Comparison of ENCODE assay signal across 18 mouse cellular contexts in the genomic region with DNA sequence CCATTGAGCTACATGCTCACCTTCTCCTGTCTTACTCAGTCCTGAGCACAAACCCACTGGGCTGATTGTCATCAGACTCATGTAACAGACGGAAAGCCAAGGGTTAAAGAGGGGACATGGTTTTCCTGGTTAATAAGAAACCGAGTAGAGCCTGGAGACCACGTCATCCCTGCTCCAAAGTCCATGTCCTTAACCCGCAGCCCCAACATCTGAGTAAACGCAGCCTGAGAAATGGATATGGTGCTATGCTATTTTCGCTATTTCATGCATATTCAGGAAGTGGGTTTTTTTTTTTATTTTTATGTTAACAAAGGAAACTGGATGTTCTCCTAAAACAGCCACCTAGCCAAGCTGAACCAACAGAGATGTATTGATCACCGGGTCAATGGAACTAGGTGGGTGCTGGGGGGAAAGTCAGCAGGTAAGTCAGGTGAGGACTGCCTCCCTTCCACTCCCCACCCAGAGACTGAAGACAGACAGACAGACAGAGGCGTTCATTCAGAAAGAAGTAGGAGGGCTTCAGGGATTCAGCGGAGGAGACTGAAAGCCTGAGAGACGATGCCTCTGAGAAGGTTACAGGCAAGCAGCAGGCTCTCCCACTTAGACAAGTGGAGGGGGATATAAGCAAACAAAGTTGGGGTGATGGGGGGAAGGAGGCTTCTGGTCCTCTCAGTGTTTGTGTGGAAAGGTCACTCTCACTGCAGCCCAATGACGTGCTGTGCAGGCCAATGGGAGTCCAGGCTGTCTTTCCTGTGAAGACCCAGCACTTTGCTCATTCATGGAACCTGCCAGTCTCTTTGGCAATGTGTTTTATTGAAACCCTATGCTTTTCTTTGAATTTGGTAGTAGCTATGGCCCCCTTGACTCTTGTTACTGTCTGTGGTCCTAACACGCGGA. TPM values are rescaled to one million over a fixed set of nuclear protein-coding genes. Genes with fewer than 3 reads are reported as not detected.
DNase-seq lines count a peak whose midpoint lies in the region; ATAC-seq and TF ChIP-seq lines count a peak whose summit lies in the region.
"Had no signal": no experiment of that assay in that cellular context is flagged by ENCODE, and none has a peak within 500 bp of the region (broad histone marks: within the 10 kb centered on the region; RNA-seq: fewer than 3 reads in every experiment).

No protein-coding gene starts in this region.

- 46% methylated on average over 13 of the region's 13 CpGs for WGBS in kidney, postnatal 0 days
- 50% methylated on average over 13 of the region's 13 CpGs for WGBS in liver, embryonic 14.5 days (ENCODE audit: insufficient replicate concordance)
- WGBS in stomach, postnatal 0 days: 45% methylated on average over 13 of the region's 13 CpGs
- WGBS in midbrain, embryonic 14.5 days: 81% methylated on average over 13 of the region's 13 CpGs
- WGBS in forebrain, embryonic 13.5 days: 78% methylated on average over 13 of the region's 13 CpGs

- no peaks in the 10 kb centered on the region for H3K36me3 ChIP-seq in erythroblast, embryonic 14.5 days (ENCODE audit: control insufficient read depth)
- H3K36me3 ChIP-seq in kidney, postnatal 0 days (ENCODE audit: insufficient read depth, low read length): no peaks in the 10 kb centered on the region
- no peaks in the 10 kb centered on the region for H3K36me3 ChIP-seq in liver, embryonic 14.5 days (replicated peaks; ENCODE audit: control insufficient read depth, insufficient read depth, low read depth)
- no peaks in the 10 kb centered on the region for H3K36me3 ChIP-seq in stomach, postnatal 0 days (ENCODE audit: control insufficient read depth, insufficient read depth, low read length)
- H3K36me3 ChIP-seq in midbrain, embryonic 14.5 days (ENCODE audit: control insufficient read depth, insufficient read depth, low read length): no peaks in the 10 kb centered on the region
- no peaks in the 10 kb centered on the region for H3K36me3 ChIP-seq in forebrain, embryonic 13.5 days (ENCODE audit: poor library complexity, severe bottlenecking)
- H3K36me3 ChIP-seq: hindbrain, embryonic 12.5 days had no signal

- peak overlapping the region; percentile 49 for H3K4me3 ChIP-seq in erythroblast, embryonic 14.5 days (replicated peaks)
- peak overlapping the region; percentile 17; the same call in 1 of the 2 replicates for H3K4me3 ChIP-seq in kidney, postnatal 0 days (replicated peaks; ENCODE audit: low read depth, low read length)
- peak overlapping the region; percentile 37 to 54 for H3K4me3 ChIP-seq in liver, embryonic 14.5 days (ENCODE audit: insufficient read depth in 1 of 2, low read depth in 2 of 2, low read length in 2 of 2)
- H3K4me3 ChIP-seq in stomach, postnatal 0 days (ENCODE audit: low read depth, low read length): no peak overlapping the region
- H3K4me3 ChIP-seq in midbrain, embryonic 14.5 days (replicated peaks; ENCODE audit: low read depth, low read length): no peak overlapping the region
- H3K4me3 ChIP-seq in forebrain, embryonic 13.5 days: no peak overlapping the region
- H3K4me3 ChIP-seq: hindbrain, embryonic 12.5 days had no signal

- H3K4me2 ChIP-seq in kidney, postnatal 0 days (ENCODE audit: low read length): peak overlapping the region; percentile 38
- no peak overlapping the region for H3K4me2 ChIP-seq in liver, embryonic 14.5 days (ENCODE audit: low read depth)
- no peak overlapping the region for H3K4me2 ChIP-seq in stomach, postnatal 0 days (replicated peaks; ENCODE audit: low read depth)
- H3K4me2 ChIP-seq in midbrain, embryonic 14.5 days (ENCODE audit: low read length): no peak overlapping the region
- no peak overlapping the region for H3K4me2 ChIP-seq in forebrain, embryonic 13.5 days
- H3K4me2 ChIP-seq: hindbrain, embryonic 12.5 days; midbrain, embryonic 11.5 days had no signal

- ATAC-seq in erythroblast, adult 5-6 weeks (replicated peaks; ENCODE audit: low FRiP score, poor library complexity, severe bottlenecking): no peak
- ATAC-seq in kidney, postnatal 0 days (replicated peaks; ENCODE audit: low FRiP score, low read depth): peak; percentile 64; the same call in 1 of the 2 replicates
- peak; percentile 57 for ATAC-seq in liver, embryonic 14.5 days (ENCODE audit: insufficient read depth)
- peak; percentile 33; the same call in 1 of the 2 replicates for ATAC-seq in stomach, postnatal 0 days (ENCODE audit: low FRiP score, low TSS enrichment)
- no peak for ATAC-seq in midbrain, embryonic 14.5 days (ENCODE audit: low FRiP score, low TSS enrichment)
- ATAC-seq in forebrain, embryonic 13.5 days: no peak

- no peaks in the 10 kb centered on the region for H3K9me3 ChIP-seq in erythroblast, embryonic 14.5 days (ENCODE audit: control insufficient read depth, low read length)
- no peaks in the 10 kb centered on the region for H3K9me3 ChIP-seq in kidney, postnatal 0 days (replicated peaks; ENCODE audit: low read length)
- H3K9me3 ChIP-seq in liver, embryonic 14.5 days (ENCODE audit: control insufficient read depth, low read length): no peaks in the 10 kb centered on the region
- no peaks in the 10 kb centered on the region for H3K9me3 ChIP-seq in stomach, postnatal 0 days (ENCODE audit: control insufficient read depth, low read length)
- no peaks in the 10 kb centered on the region for H3K9me3 ChIP-seq in midbrain, embryonic 14.5 days (ENCODE audit: control insufficient read depth, low read length)
- no peaks in the 10 kb centered on the region for H3K9me3 ChIP-seq in forebrain, embryonic 13.5 days (replicated peaks)
- H3K9me3 ChIP-seq: hindbrain, embryonic 12.5 days had no signal

- TF ChIP-seq EP300 in liver, embryonic 14.5 days (IDR thresholded peaks at IDR 0.05; ENCODE audit: low read depth): no peak
- no peak for TF ChIP-seq EP300 in stomach, postnatal 0 days (optimal IDR thresholded peaks at IDR 0.05)

- no peak overlapping the region for H3K9ac ChIP-seq in kidney, postnatal 0 days (ENCODE audit: low read depth, low read length)
- H3K9ac ChIP-seq in liver, embryonic 14.5 days (replicated peaks): peak overlapping the region; percentile 23; the same call in 1 of the 2 replicates
- no peak overlapping the region for H3K9ac ChIP-seq in stomach, postnatal 0 days (ENCODE audit: low read length)
- H3K9ac ChIP-seq in midbrain, embryonic 14.5 days (replicated peaks; ENCODE audit: low read length): no peak overlapping the region
- no peak overlapping the region for H3K9ac ChIP-seq in forebrain, embryonic 13.5 days
- H3K9ac ChIP-seq: hindbrain, embryonic 12.5 days had no signal

- TF ChIP-seq CTCF in kidney, postnatal 0 days (IDR thresholded peaks at IDR 0.05; ENCODE audit: low read depth): no peak
- TF ChIP-seq CTCF in liver, embryonic 14.5 days (IDR thresholded peaks at IDR 0.05; ENCODE audit: low read depth): no peak
- no peak for TF ChIP-seq CTCF in stomach, postnatal 0 days (IDR thresholded peaks at IDR 0.05; ENCODE audit: low read depth)

- H3K4me1 ChIP-seq in erythroblast, embryonic 14.5 days (ENCODE audit: control insufficient read depth): no peaks in the 10 kb centered on the region
- no peaks in the 10 kb centered on the region for H3K4me1 ChIP-seq in kidney, postnatal 0 days (replicated peaks; ENCODE audit: insufficient read depth, low read length)
- H3K4me1 ChIP-seq in liver, embryonic 14.5 days (replicated peaks; ENCODE audit: control insufficient read depth in 2 of 2, insufficient read depth in 2 of 2, low read length in 1 of 2): no peaks in the 10 kb centered on the region; a peak in 1 of 4 replicates
- H3K4me1 ChIP-seq in stomach, postnatal 0 days (replicated peaks; ENCODE audit: control insufficient read depth, insufficient read depth): no peaks in the 10 kb centered on the region
- no peaks in the 10 kb centered on the region for H3K4me1 ChIP-seq in midbrain, embryonic 14.5 days (ENCODE audit: control insufficient read depth, insufficient read depth, low read length)
- peaks cover 4% of the 10 kb centered on the region; the same call in 1 of the 2 replicates for H3K4me1 ChIP-seq in forebrain, embryonic 13.5 days
- H3K4me1 ChIP-seq: hindbrain, embryonic 12.5 days had no signal

- peaks cover 9% of the 10 kb centered on the region; the same call in 1 of the 2 replicates for H3K27me3 ChIP-seq in erythroblast, embryonic 14.5 days (ENCODE audit: control insufficient read depth)
- no peaks in the 10 kb centered on the region for H3K27me3 ChIP-seq in kidney, postnatal 0 days (ENCODE audit: insufficient read depth, low read length)
- no peaks in the 10 kb centered on the region for H3K27me3 ChIP-seq in liver, embryonic 14.5 days (ENCODE audit: control insufficient read depth, insufficient read depth, low read length)
- H3K27me3 ChIP-seq in stomach, postnatal 0 days (ENCODE audit: control insufficient read depth, insufficient read depth, low read length): no peaks in the 10 kb centered on the region
- no peaks in the 10 kb centered on the region for H3K27me3 ChIP-seq in midbrain, embryonic 14.5 days (ENCODE audit: control insufficient read depth, insufficient read depth, low read length)
- no peaks in the 10 kb centered on the region; the same call in 1 of the 2 replicates for H3K27me3 ChIP-seq in forebrain, embryonic 13.5 days

- peak overlapping the region; percentile 66; the same call in 1 of the 2 replicates for H3K27ac ChIP-seq in kidney, postnatal 0 days
- H3K27ac ChIP-seq in liver, embryonic 14.5 days: peak overlapping the region; percentile 33; the same call in 1 of the 2 replicates
- no peak overlapping the region for H3K27ac ChIP-seq in stomach, postnatal 0 days (replicated peaks)
- H3K27ac ChIP-seq in midbrain, embryonic 14.5 days (replicated peaks; ENCODE audit: low read depth, low read length): no peak overlapping the region
- H3K27ac ChIP-seq in forebrain, embryonic 13.5 days: no peak overlapping the region
- H3K27ac ChIP-seq: hindbrain, embryonic 12.5 days had no signal

- DNase-seq in kidney, postnatal 0 days (ENCODE audit: low spot score): peak; percentile 23
- DNase-seq in liver, embryonic 14.5 days (ENCODE audit: low read depth in 3 of 3, low spot score in 3 of 3): no peak
- peak; percentile 33 for DNase-seq in stomach, postnatal 0 days (ENCODE audit: low spot score)
- no peak for DNase-seq in natural killer cell, adult 2 months (ENCODE audit: low spot score in 2 of 2)
- no peak for DNase-seq in midbrain, embryonic 14.5 days
- DNase-seq: cerebellum, adult 18-20 months; gastrocnemius, postnatal 14 days; thymus, postnatal 36 days had no signal

RNA-seq across cellular contexts. Expression of a gene that starts 13.6 kb away (rescaled TPM):
- polyA plus RNA-seq in erythroblast, embryonic 14.5 days (2012): 0.09 and 0.14 TPM in 2 replicates
- total RNA-seq in erythroblast, adult 5-6 weeks (2015; ENCODE audit: low replicate concordance): 3.1 and 5.6 TPM in 2 replicates
- total RNA-seq in erythroblast, adult 5-6 weeks (2017; ENCODE audit: low replicate concordance): 3.8 and 4.5 TPM in 2 replicates
- polyA plus RNA-seq in kidney, postnatal 0 days (2015; fragmentation: Nextera tagmentation; extraction: Ambion mirVana): 9.4 and 10.3 TPM in 2 replicates
- 2.2 and 3.1 TPM in 2 replicates for polyA plus RNA-seq in liver, embryonic 14.5 days (2012; rRNA removed)
- polyA plus RNA-seq in liver, embryonic 14.5 days (2014; fragmentation: Nextera tagmentation; extraction: Ambion mirVana): 3.8 and 4.3 TPM in 2 replicates
- 9.0 and 9.4 TPM in 2 replicates for polyA plus RNA-seq in stomach, postnatal 0 days (2015; fragmentation: Nextera tagmentation; extraction: Ambion mirVana)
- polyA plus RNA-seq in midbrain, embryonic 14.5 days (2014; fragmentation: Nextera tagmentation; extraction: Ambion mirVana): 22.7 and 23.2 TPM in 2 replicates
- polyA plus RNA-seq in forebrain, embryonic 13.5 days (2015; fragmentation: Nextera tagmentation; extraction: Ambion mirVana): 14.6 and 15.6 TPM in 2 replicates

RNA-seq across cellular contexts. Expression of a gene that starts 15.9 kb away (rescaled TPM):
- polyA plus RNA-seq in erythroblast, embryonic 14.5 days (2012): 0.01 TPM in 1 of 2 replicates, not detected in the other
- not detected in 2 replicates for total RNA-seq in erythroblast, adult 5-6 weeks (2015; ENCODE audit: low replicate concordance)
- not detected in 2 replicates for total RNA-seq in erythroblast, adult 5-6 weeks (2017; ENCODE audit: low replicate concordance)
- 19.4 and 23.6 TPM in 2 replicates for polyA plus RNA-seq in kidney, postnatal 0 days (2015; fragmentation: Nextera tagmentation; extraction: Ambion mirVana)
- polyA plus RNA-seq in liver, embryonic 14.5 days (2012; rRNA removed): 14.4 and 17.4 TPM in 2 replicates
- 28.1 and 33.4 TPM in 2 replicates for polyA plus RNA-seq in liver, embryonic 14.5 days (2014; fragmentation: Nextera tagmentation; extraction: Ambion mirVana)
- 1.2 and 1.8 TPM in 2 replicates for polyA plus RNA-seq in stomach, postnatal 0 days (2015; fragmentation: Nextera tagmentation; extraction: Ambion mirVana)
- 44.6 and 48.3 TPM in 2 replicates for polyA plus RNA-seq in midbrain, embryonic 14.5 days (2014; fragmentation: Nextera tagmentation; extraction: Ambion mirVana)
- 45.1 and 47.7 TPM in 2 replicates for polyA plus RNA-seq in forebrain, embryonic 13.5 days (2015; fragmentation: Nextera tagmentation; extraction: Ambion mirVana)

RNA-seq across cellular contexts. Expression of a gene that starts 37.7 kb away (rescaled TPM):
- not detected in 2 replicates for polyA plus RNA-seq in erythroblast, embryonic 14.5 days (2012)
- total RNA-seq in erythroblast, adult 5-6 weeks (2015; ENCODE audit: low replicate concordance): not detected in 2 replicates
- total RNA-seq in erythroblast, adult 5-6 weeks (2017; ENCODE audit: low replicate concordance): not detected in 2 replicates
- not detected in 2 replicates for polyA plus RNA-seq in kidney, postnatal 0 days (2015; fragmentation: Nextera tagmentation; extraction: Ambion mirVana)
- polyA plus RNA-seq in liver, embryonic 14.5 days (2012; rRNA removed): not detected in 2 replicates
- polyA plus RNA-seq in liver, embryonic 14.5 days (2014; fragmentation: Nextera tagmentation; extraction: Ambion mirVana): not detected in 2 replicates
- not detected in 2 replicates for polyA plus RNA-seq in stomach, postnatal 0 days (2015; fragmentation: Nextera tagmentation; extraction: Ambion mirVana)
- polyA plus RNA-seq in midbrain, embryonic 14.5 days (2014; fragmentation: Nextera tagmentation; extraction: Ambion mirVana): not detected in 2 replicates
- not detected in 2 replicates for polyA plus RNA-seq in forebrain, embryonic 13.5 days (2015; fragmentation: Nextera tagmentation; extraction: Ambion mirVana)
- total RNA-seq: gastrocnemius, postnatal 14 days; layer of hippocampus, adult 8-10 months; left cerebral cortex, postnatal 36 days had no signal
- polyA plus RNA-seq: brain, embryonic 14.5 days; heart, embryonic 14.5 days; hindbrain, embryonic 12.5 days; lung, embryonic 16.5 days; midbrain, embryonic 11.5 days had no signal

Comparison
In these comparisons a context has a peak if more than half of its experiments do, and no peak if none do; other contexts are left out.
1. H3K4me3 ChIP-seq: peak in erythroblast, embryonic 14.5 days (single experiment), kidney, postnatal 0 days (single experiment) and liver, embryonic 14.5 days (2 of 2); none in stomach, postnatal 0 days (single experiment), midbrain, embryonic 14.5 days (single experiment) and forebrain, embryonic 13.5 days (single experiment).
2. ATAC-seq: peak in kidney, postnatal 0 days (single experiment), liver, embryonic 14.5 days (single experiment) and stomach, postnatal 0 days (single experiment); none in erythroblast, adult 5-6 weeks (single experiment), midbrain, embryonic 14.5 days (single experiment) and forebrain, embryonic 13.5 days (single experiment).
3. DNase-seq: peak in kidney, postnatal 0 days (single experiment) and stomach, postnatal 0 days (single experiment); none in liver, embryonic 14.5 days (0 of 3), natural killer cell, adult 2 months (0 of 2) and midbrain, embryonic 14.5 days (single experiment).
4. H3K27ac ChIP-seq: peak in kidney, postnatal 0 days (single experiment) and liver, embryonic 14.5 days (single experiment); none in stomach, postnatal 0 days (single experiment), midbrain, embryonic 14.5 days (single experiment) and forebrain, embryonic 13.5 days (single experiment).